Mouse (Mus musculus) layer of hippocampus, postnatal 14 days (tissue): ENCODE results near the gene Hcar2. TPM values are rescaled to one million over a fixed set of nuclear protein-coding genes. Genes with fewer than 3 reads are reported as not detected.

Experiments used
- DNase-seq, 2 experiments: peaks; one replicate each; pipeline ENCODE4 v3.0.0; 2021 to 2022; ENCODE audit warnings: low spot score in 2 of 2, mixed read lengths in 1 of 2
- long read RNA-seq, 2 experiments: library from polyadenylated mRNA; stranded (forward); transcript quantifications; one replicate each; pipeline ENCODE4 v2.0.0; 2021
- total RNA-seq, 2 experiments: library from RNA; stranded (reverse); gene quantifications; 2 replicates each; pipeline ENCODE4 v1.2.3; 2021

Hcar2 gene
- under 1 TPM in 1 of 2 experiments, not detected in 1; 0.19 TPM for total RNA-seq
- long read RNA-seq, experiment 1, result 0 reads
- long read RNA-seq, experiment 2, result 0 reads

GRCm38 (mm10) chr5:123865365-123865764 is at the start of gene Hcar2:
Gene Hcar2 (minus strand): TSS chr5:123865499.
- DNase-seq, result no peak

GRCm38 (mm10) chr5:123914852-123915251 is 49.6 kb upstream of the Hcar2 start:
- no peak for DNase-seq

GRCm38 (mm10) chr5:123907631-123907977 is 42.3 kb upstream of the Hcar2 start:
- no peak for DNase-seq

GRCm38 (mm10) chr5:123906976-123907630 is 41.8 kb upstream of the Hcar2 start, which contains the start of gene Denr:
Gene Denr (plus strand): TSS chr5:123907175.
- peak; percentile 98 to 99 for DNase-seq

- DNase-seq, result no peak
Measured at GRCm38 (mm10) chr5:123906146-123906975, 41.1 kb upstream of the Hcar2 start.

GRCm38 (mm10) chr5:123904059-123904672 is 38.9 kb upstream of the Hcar2 start:
- no peak for DNase-seq

GRCm38 (mm10) chr5:123897352-123897751 is 32.1 kb upstream of the Hcar2 start:
- DNase-seq, result no peak

- no peak for DNase-seq
Measured at GRCm38 (mm10) chr5:123896395-123896794, 31.1 kb upstream of the Hcar2 start.

GRCm38 (mm10) chr5:123893520-123893919 is 28.2 kb upstream of the Hcar2 start:
- no peak for DNase-seq

- DNase-seq, result peak; percentile 26 to 39
Measured at GRCm38 (mm10) chr5:123891669-123892068, 26.4 kb upstream of the Hcar2 start.

- no peak for DNase-seq
Measured at GRCm38 (mm10) chr5:123890987-123891386, 25.7 kb upstream of the Hcar2 start.

GRCm38 (mm10) chr5:123890312-123890711 is 25.0 kb upstream of the Hcar2 start:
- DNase-seq, result no peak

- no peak for DNase-seq
Measured at GRCm38 (mm10) chr5:123886365-123886764, 21.1 kb upstream of the Hcar2 start.

- DNase-seq, result no peak
Measured at GRCm38 (mm10) chr5:123884332-123884731, 19.0 kb upstream of the Hcar2 start.

- DNase-seq, result no peak
Measured at GRCm38 (mm10) chr5:123883891-123884290, 18.6 kb upstream of the Hcar2 start.

- no peak for DNase-seq
Measured at GRCm38 (mm10) chr5:123880778-123881177, 15.5 kb upstream of the Hcar2 start.

GRCm38 (mm10) chr5:123879928-123880327 is 14.6 kb upstream of the Hcar2 start, which contains the start of gene Hcar1:
Gene Hcar1 (minus strand): TSS chr5:123880020.
- no peak for DNase-seq

GRCm38 (mm10) chr5:123878056-123878455 is 12.8 kb upstream of the Hcar2 start:
- no peak for DNase-seq

- DNase-seq, result no peak
Measured at GRCm38 (mm10) chr5:123874177-123874576, 8.9 kb upstream of the Hcar2 start.

GRCm38 (mm10) chr5:123869615-123870014 is 4.3 kb upstream of the Hcar2 start:
- DNase-seq, result no peak

- DNase-seq, result no peak
Measured at GRCm38 (mm10) chr5:123866457-123866856, 1.2 kb upstream of the Hcar2 start.

GRCm38 (mm10) chr5:123863934-123864333 is 1.4 kb downstream of the Hcar2 start:
- no peak for DNase-seq
